Mouse (Mus musculus) midbrain, embryonic 16.5 days (tissue): ENCODE measurements around the gene Cd59a. TPM values are rescaled to one million over a fixed set of nuclear protein-coding genes. Genes with fewer than 3 reads are reported as not detected.

Experiments
- ATAC-seq: fragments of 200-750 bp; cut with Nextera tagmentation; 2 replicates; pipeline ENCODE4 v1.8.0; 2017; ENCODE audit warnings: moderate TSS enrichment
- H3K27ac ChIP-seq: fragments of 300-500 bp; sonication (generic); 2 replicates; pipeline ENCODE4 v1.5.1; 2014; ENCODE audit warnings: mild to moderate bottlenecking, low read length, mixed read lengths
- H3K27me3 ChIP-seq: fragments of 300-500 bp; sonication (generic); 2 replicates; pipeline ENCODE4 v1.6.1; 2014; ENCODE audit warnings: low read depth, low read length, mixed read lengths; ENCODE audit not compliant: control insufficient read depth, insufficient read depth
- H3K36me3 ChIP-seq: fragments of 300-500 bp; sonication (generic); 2 replicates; pipeline ENCODE4 v1.6.1; 2014; ENCODE audit warnings: mild to moderate bottlenecking, low read length, moderate library complexity, mixed read lengths; ENCODE audit not compliant: control insufficient read depth, insufficient read depth
- H3K4me1 ChIP-seq: fragments of 300-500 bp; sonication (generic); 2 replicates; pipeline ENCODE4 v1.6.1; 2014; ENCODE audit warnings: mild to moderate bottlenecking, low read length, mixed read lengths; ENCODE audit not compliant: control insufficient read depth, insufficient read depth
- H3K4me2 ChIP-seq: fragments of 300-500 bp; sonication (generic); 2 replicates; pipeline ENCODE4 v1.6.1; 2014; ENCODE audit warnings: mild to moderate bottlenecking, low read length, mixed read lengths
- H3K4me3 ChIP-seq: fragments of 300-500 bp; sonication (generic); 2 replicates; pipeline ENCODE4 v1.5.1; 2014; ENCODE audit warnings: low read depth, mild to moderate bottlenecking, low read length, moderate library complexity, mixed read lengths
- H3K9ac ChIP-seq: fragments of 300-500 bp; sonication (generic); 2 replicates; pipeline ENCODE4 v1.6.1; 2014; ENCODE audit warnings: low read depth, low read length, mixed read lengths
- H3K9me3 ChIP-seq: fragments of 300-500 bp; sonication (generic); replicated peaks from 2 replicates; pipeline ENCODE4 v1.6.1; 2014; ENCODE audit warnings: mild to moderate bottlenecking, low read length, mixed read lengths; ENCODE audit not compliant: control insufficient read depth, poor library complexity, severe bottlenecking
- WGBS: fragments of 180-500 bp; shearing (Covaris S2); extraction: QIAGEN DNeasy Blood & Tissue Kit; methylation state at CpG from one replicate; pipeline ENCODE4 v1.1.7; 2014; 5-methylcytosine and 5-hydroxymethylcytosine counted together
- polyA plus RNA-seq: library from polyadenylated mRNA; unstranded; fragments of >200 nt; fragmentation: Nextera tagmentation; extraction: Ambion mirVana; gene quantifications from 2 replicates; pipeline ENCODE4 v1.2.1, GENCODE M21; 2015

The Cd59a gene
- polyA plus RNA-seq, 1 experiment from 2014 or later: 11.3 TPM

DNA sequence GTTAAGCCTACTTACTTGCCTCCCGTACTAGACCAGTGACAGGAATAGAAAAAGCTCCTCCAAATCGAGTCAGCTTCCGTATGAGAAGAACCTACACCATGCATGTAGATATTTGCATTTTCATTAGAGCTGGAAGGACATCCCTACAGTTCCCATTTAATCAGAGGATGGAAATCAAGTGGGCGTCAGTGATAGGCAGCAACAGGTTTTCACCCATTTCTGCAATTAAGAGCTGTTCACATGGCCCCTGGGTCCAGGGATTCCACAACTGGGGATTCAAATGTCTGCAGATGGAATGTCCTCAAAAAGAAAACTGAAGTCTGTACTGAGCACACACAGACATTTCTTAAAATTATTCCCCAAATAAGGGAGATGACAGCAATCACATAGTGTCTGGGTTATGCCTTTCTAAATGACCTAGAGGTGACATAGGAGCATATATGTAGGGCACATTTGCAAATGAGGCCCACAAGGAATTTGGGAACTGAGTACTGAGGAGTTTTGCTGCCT is 68.4 kb downstream of the Cd59a start:
- no peak for ATAC-seq
- Histone ChIP-seq H3K27ac (no peak overlapping the region), H3K4me1 (peaks cover 11% of the 10 kb centered on the region; the same call in 1 of the 2 replicates), H3K4me3 (no peak overlapping the region), H3K4me2 (no peak overlapping the region), H3K36me3 (peaks cover 14% of the 10 kb centered on the region), H3K27me3 (no peaks in the 10 kb centered on the region), H3K9me3 (no peaks in the 10 kb centered on the region), H3K9ac (no peak overlapping the region)
- WGBS: 89% methylated on average over 4 of the region's 4 CpGs

Other genes starting within 250 kb of the Cd59a start
- 25.5 and 29.0 TPM in 2 replicates for gene Lmo2, start 137.8 kb upstream of the Cd59a start, polyA plus RNA-seq
- gene Fbxo3, start 68.1 kb upstream of the Cd59a start, polyA plus RNA-seq: 84.0 and 86.3 TPM in 2 replicates
- 2.3 and 2.9 TPM in 2 replicates for gene 4931422A03Rik, start 67.4 kb upstream of the Cd59a start, polyA plus RNA-seq
- not detected in 2 replicates for gene Gm10912, start 30.0 kb upstream of the Cd59a start, polyA plus RNA-seq
- not detected in 2 replicates for gene Gm10799, start 27.3 kb upstream of the Cd59a start, polyA plus RNA-seq
- gene Cd59b, start 26.0 kb upstream of the Cd59a start, polyA plus RNA-seq: 1.4 and 2.8 TPM in 2 replicates
- gene A930018P22Rik, start 27.0 kb downstream of the Cd59a start, polyA plus RNA-seq: not detected in 2 replicates